Mouse (Mus musculus): ENCODE measurements at regions not wholly inside any gene's neighbourhood (a gene's known extent, or its start where the extent isn't known, plus 50 kb on each side); places are given as distances from the start of the nearest gene placed in this dataset.
A peak's percentile ranks its signal among the peaks of the same experiment; 100 is the strongest.
"Not testable (repeated sequence)": the region's sequence is repeated elsewhere in the genome, so short reads cannot be mapped to it uniquely, and the experiment has no call there.

DNA sequence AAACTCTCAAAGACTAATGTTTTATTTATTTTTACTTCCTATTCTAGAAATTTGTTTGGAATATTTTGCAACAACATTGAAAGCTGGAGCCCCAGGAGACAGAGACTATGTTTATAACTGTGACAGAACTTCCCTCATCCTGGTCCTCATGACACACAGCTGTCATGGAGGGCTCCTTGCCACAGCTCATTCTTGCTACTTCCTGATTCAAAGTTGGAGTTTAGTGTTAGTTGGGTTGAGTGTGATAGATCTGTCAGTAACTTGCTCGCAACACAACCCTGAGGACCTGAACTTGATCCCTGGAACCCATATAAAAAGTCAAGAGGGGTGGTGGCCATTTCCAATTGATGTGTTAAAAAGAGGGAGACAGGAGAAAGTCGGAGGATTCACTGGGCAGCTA lies 328.3 kb upstream of the Nox3 start:
- intact Hi-C loops (cut with DNase I), result no loop called here
- no peak for DNase-seq (ENCODE audit: low spot score in 2 of 2)

DNA sequence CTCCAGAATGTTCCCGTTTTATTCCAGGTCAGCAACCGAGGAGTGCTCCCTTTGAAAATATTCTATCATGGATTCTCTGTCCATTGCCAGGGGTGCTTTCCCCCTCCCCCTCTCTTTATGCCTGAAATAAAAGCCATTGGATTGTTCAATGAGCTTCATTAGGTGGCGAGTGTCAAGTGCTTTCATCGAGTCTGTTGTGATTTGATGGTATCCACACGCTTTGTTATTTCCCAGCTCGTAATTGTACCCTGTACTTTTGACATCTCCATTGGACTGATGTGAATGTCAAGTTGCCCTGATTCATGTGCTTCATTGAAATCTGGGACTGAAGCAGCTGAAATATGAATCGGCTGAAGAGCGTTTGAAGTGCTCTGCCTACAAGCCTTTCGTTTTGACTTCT lies 333.1 kb upstream of the Nox3 start:
- no peak for DNase-seq (ENCODE audit: low spot score in 2 of 2)
- intact Hi-C loops (cut with DNase I), result no loop called here

DNA sequence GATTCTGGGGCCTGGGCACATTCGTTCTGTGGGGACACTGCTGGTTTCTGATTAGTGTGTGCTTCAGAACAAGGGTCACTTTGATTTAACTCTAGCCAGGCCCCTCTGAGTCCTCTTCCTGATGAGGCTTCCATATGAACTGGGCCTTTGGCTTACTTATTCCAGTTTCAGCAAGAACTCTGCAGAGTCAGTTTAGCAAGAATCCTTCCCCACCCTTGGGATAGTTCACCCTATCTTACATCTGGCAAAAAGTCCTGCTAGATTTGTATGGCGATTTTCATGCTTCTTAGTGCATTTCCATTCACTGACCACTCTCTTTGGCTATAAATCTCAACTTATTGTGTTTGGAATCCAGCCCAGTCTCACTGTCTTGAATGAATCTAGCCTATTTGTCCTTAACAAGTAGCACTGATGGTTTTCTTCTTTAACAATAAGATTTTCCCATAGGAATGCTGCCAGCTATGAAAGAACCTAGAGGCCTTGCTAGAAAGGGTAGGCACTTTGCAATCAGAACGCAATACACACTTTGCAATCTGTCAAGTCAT lies 338.8 kb upstream of the Nox3 start:
- intact Hi-C loops (cut with DNase I), result no loop called here
- no peak for DNase-seq (ENCODE audit: low spot score in 2 of 2)

DNA sequence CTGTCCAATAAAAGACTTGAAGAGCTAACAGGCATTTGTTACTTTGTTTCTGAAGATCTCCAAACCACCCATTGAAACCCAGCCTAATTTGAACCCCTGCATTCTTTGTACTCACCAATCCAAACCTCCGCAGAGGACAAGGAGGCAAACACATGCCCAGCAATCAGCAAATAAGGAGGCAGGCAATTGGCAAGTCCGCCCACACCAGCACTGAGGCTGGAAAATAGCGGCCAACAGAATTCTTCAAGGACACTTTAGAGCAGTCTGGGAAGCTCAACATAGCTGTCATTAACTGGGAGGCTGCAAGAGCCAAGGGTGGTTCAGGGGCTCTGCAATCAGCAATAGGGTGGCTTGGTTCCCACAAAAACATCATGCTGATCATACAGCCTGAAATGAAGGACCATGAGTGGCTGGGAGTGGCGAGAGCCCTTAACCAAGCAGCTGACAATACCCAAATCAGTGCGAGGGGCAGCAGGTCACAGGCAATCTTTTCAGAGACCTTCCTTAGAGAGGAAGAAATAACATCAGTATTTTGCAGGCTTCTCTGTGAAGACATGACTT lies 344.1 kb upstream of the Nox3 start:
- DNase-seq (ENCODE audit: low spot score in 2 of 2), result peak in 1 of 2 experiments; percentile 4
- intact Hi-C loops (cut with DNase I), result no loop called here

DNA sequence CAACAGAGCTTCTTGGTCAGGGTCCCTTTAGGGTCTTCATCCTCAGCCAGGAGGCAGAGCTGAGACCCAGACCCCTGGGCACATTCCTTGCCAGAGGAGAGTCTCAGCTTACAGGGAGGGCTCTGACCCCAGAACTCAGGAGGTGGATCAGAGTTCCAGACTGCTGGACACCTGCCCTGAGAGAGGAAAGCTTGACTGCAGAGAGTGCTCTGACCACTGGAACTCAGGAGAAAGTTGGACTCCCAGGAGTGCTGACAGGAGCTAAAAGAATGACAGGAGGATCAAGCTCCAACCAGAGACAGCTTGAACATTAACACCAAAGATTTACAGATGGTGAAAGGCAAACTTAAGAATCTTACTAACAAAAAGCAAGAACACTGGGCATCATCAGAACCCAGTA lies 364.1 kb upstream of the Nox3 start:
- intact Hi-C loops (cut with DNase I), result not testable (repeated sequence)

DNA sequence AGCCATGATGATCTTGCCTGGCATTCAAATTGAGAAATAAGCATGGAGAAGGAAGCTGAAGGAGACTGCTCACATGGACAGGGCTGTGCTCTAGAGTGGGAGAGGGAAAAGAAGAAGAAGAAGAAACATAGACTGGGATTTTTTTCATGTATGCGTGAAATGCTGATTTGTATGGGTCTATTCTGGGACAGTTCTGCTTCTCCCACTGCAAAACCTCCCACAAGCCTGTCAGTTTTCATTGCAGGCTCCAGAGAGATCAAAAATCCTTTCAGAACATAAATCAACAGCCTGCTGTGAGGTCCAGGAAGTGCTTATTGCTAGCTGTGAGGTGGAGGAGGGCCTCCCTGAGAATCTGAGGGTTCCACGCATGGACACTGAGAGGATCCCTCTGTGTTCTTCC lies 377.3 kb upstream of the Nox3 start:
- intact Hi-C loops (cut with DNase I), result no loop called here
- DNase-seq (ENCODE audit: low spot score in 2 of 2), result peak; percentile 10 to 18

More for the DNA sequence above, 364.1 kb upstream of the Nox3 start:
- DNase-seq (ENCODE audit: low spot score in 2 of 2), result not testable (repeated sequence)

DNA sequence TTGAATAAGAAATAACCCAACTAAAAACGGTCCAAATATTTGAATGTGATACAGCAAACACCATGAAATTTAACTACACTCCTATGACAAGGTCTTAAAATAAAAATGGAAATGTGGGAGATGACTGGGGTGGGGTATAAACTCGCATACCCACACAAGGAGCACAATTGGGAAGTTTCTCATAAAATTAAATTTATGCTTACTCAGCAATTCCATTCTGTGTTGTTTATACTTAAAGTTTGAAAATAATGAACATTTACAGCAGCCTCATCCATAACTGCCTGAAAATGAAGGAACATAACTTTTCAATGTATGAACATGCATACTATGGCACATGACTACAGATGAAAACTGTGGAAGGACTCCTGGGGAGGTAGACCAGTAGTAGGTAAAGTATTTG lies 384.5 kb upstream of the Nox3 start:
- intact Hi-C loops (cut with DNase I), result no loop called here
- no peak for DNase-seq (ENCODE audit: low spot score in 2 of 2)

DNA sequence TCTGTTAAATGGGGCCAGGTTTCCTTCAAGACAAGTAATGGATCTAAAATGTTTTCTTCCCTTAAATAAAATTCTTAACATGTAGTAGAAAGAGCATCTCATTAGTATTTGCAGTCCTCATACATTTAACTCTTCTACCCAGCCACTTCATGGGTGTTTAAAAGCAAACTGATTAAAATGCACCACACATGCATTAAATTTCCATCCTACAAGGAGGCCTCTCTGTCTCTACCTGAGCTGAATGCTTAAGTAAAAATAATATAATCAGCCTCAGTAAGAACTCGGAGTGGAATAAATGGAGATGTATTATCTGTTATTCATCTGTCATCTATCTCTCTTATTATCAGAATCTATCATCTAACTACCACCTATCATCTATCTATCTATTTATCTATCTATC lies 398.6 kb upstream of the Nox3 start:
- no peak for DNase-seq (ENCODE audit: low spot score in 2 of 2)
- intact Hi-C loops (cut with DNase I), result no loop called here

DNA sequence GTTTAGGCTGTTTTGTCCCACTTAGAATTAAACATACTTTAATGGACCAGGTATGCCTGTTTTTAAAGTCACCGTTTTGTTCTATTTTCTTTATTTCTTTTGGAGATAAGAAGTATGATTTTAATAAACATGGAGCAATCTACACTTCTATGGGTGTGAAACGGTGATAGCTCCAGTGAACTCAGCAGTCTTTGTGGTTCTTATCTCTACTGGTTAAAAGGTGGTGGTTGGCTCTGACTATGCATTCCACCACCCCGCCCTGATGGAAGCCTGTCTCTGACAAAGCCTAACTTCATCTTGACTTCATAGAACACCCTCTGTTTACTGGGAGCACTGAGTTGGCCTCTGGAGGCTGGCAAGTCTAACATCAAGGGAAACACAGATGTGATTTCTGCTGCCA lies 407.3 kb upstream of the Nox3 start:
- intact Hi-C loops (cut with DNase I), result no loop called here

DNA sequence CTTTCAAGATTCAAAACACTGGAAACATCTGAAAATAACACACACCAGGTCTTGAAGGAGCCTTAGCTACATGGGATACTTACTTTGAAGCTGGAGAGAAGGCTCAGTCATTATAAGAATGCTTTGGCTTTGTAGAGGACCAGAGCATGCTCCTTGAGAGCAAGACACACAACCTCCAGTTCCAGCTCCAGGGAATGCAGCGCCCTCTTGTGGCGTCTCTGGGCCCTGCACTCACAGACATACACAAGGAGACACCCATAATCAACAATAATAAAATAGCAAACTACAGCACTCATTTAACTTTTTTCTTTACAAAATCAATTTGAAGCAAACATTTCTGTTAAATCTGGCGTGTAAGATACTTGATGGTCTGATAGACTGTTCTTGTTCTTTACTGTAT lies 413.2 kb upstream of the Nox3 start:
- intact Hi-C loops (cut with DNase I), result no loop called here
- DNase-seq (ENCODE audit: low spot score in 2 of 2), result peak in 1 of 2 experiments; percentile 8

More for the DNA sequence above, 407.3 kb upstream of the Nox3 start:
- no peak for DNase-seq (ENCODE audit: low spot score in 2 of 2)

DNA sequence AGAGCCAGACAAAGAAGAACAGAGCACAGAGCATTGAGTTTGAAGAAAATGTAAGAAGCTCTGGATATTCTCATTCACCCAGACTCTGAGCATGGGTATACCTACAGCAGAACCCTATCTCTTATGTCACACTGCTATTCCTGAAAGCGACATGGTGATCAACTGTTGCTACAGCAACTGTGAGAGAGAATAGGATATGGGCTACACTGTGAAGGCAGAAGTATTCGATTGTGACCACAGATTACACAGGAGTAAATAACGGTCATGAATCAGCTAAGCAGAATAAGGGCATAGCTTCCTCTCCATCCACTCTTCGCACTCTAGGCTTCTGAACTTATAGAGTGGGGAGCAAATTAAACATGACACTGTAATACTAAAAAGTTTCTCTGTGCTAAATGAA lies 417.0 kb upstream of the Nox3 start:
- DNase-seq (ENCODE audit: low spot score in 2 of 2), result no peak
- intact Hi-C loops (cut with DNase I), result no loop called here

DNA sequence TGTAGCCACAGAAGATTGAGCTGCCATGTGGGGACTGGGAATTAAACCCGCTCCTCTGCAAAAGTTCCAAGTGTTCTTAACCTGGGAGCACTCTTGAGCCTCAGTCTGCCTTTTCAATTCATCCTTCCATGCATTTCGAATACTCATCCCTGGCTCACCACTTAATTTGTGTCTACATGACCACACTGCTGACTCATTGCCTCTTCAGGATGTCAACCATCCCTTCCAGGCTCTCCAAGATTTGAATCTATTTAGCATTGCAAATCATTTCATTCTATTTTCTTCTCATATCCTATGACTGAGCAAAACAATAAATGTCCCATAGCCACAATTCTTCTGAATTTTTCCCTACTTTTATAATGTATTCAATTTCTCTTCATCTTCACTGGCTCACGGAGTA lies 420.4 kb upstream of the Nox3 start:
- DNase-seq (ENCODE audit: low spot score in 2 of 2), result no peak
- intact Hi-C loops (cut with DNase I), result no loop called here

DNA sequence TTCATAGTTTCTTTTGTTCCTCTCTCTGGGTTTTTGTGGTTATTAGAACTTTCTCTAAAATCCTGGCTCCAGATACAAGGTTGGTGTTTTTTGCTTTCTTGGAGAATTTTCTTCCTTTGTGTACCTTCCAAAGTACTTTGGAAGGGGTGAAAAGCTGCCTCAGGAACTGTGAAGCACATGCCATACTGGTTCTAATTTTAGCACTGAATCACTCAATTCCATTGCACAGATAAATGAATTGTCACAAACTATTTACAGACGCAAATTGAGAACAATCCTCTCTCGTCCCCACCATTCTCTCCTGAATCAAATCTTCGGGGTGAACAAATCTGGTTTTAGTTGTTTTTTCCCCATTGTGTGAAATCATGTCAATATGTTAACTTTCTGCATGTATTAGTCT lies 437.6 kb upstream of the Nox3 start:
- intact Hi-C loops (cut with DNase I), result no loop called here
- no peak for DNase-seq (ENCODE audit: low spot score in 2 of 2)

DNA sequence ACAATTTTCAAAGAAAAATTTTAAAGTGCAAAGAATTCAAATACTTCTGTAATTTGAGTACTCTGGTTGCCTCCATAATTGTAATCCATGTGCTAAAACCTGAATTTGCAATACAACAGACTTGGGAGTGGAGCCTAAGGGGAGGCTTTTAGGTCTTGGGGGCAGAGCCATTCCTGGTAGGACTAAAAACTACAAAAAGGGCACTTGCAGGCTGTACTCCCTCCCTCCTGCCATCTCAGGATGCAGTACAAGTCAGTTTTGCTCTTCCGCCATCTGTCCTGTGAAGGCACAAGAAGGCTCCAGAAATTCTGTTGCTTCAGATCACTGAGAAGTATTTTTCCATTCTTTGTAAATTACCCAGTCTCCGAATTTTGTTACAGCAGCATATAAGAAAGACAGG lies 467.4 kb upstream of the Nox3 start:
- intact Hi-C loops (cut with DNase I), result no loop called here
- DNase-seq (ENCODE audit: low spot score in 2 of 2), result no peak

DNA sequence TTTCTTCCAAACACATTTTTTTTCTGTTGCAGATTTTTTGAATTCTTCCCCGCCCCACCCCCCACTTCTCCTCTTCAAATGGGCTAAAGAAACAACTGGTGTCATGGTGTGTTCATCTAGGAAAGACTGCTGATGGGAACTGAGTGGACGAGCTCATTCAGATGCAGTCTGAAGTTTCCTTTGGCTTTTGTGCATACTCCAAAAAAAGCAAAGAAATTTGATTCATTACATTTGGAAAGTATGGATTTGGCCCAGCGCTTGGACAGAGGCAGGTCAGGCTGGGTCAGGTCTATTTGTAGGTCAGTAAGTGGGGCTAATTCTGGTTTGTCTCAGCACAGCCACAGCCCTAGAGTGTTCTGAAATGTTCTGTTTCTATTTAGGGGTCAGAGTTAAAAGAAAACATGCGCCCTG lies 477.9 kb upstream of the Nox3 start:
- no peak for DNase-seq (ENCODE audit: low spot score in 2 of 2)
- intact Hi-C loops (cut with DNase I), result no loop called here

DNA sequence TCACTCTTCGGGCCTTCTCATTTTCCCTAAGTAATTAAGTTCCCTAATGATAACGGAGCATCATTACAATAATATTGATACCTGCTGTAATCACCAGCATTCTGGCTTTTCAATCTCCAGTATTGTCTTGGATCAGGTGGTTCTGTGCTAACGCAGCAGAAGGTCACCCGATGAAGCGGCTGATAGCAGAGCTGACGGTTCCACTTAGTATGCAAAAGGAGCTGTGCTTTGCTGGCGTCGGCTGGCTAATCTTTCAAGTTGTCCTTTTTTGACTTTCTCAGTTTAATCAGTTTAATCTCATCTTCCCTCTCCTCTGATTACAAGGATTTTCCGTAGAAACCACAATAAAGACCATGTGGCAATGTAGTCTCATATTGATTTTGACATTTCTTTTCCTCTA lies 478.9 kb upstream of the Nox3 start:
- intact Hi-C loops (cut with DNase I), result no loop called here
- no peak for DNase-seq (ENCODE audit: low spot score in 2 of 2)

DNA sequence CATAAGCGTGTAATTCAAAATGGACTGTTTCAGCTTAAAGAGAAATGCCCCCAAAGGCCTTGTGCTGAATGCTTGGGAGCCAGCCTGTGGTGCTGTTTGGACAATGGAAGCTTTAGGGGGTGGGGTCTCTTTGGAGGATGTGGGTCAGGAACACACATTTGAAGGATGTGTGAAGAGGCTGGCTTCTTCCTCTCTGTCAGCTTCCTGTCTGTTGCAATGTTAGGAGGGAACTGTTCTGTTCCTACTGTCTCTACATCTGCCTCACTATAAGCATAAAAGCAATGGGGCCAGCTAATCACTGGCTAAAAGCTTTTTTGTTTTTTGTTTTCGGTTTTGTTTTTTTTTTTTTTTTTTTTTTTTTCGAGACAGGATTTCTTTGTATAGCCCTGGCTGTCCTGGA lies 480.5 kb upstream of the Nox3 start:
- no peak for DNase-seq (ENCODE audit: low spot score in 2 of 2)
- intact Hi-C loops (cut with DNase I), result no loop called here

DNA sequence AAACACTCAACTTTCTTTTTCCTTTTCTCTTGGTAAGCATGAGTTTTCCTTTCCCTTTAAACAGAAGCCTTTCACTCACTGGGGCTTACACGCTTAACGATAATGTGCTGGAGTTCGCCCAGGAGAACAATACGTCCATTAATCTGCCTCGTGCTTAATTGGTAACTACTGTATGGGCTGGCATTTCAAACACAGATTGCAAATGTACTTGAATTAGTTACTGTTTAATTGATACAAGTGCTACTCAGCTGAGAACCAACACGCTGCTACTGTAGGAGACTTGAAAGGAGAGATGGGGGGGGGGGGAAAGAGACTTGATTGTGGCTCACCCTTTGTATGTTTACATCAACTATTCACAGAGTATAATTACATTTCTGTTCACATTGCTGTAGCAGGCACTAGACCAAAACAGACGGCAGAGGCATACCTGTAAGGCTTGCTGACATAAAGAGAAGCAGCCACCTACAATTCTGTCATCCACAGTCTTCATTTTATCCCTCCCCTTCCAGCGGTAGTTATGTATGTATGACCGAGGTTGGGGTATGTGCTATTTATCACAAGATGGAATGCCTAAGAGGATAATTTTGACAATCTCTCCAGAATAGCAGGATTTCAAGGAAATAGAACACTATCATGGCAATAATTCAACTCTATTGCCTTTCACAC lies 481.6 kb upstream of the Nox3 start:
- intact Hi-C loops (cut with DNase I), result no loop called here

DNA sequence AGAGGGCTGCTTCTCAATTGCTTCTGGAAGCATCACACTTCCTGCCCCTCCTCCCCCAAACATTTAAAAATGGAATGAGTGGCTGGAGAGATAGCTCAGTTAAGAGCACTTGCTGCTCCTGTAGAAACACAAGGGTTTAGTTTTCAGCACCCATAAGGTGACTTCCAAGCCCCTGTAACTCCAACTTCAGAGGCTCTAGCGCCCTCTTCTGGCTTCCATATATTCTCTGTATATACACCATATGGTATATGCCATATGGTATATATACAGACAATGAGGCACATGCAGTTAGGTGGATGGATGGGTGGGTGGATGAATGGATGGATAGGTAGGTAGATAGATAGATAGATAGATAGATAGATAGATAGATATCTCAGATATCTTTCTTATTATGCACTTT lies 483.2 kb upstream of the Nox3 start:
- DNase-seq (ENCODE audit: low spot score in 2 of 2), result no peak
- intact Hi-C loops (cut with DNase I), result no loop called here

More for the DNA sequence above, 481.6 kb upstream of the Nox3 start:
- DNase-seq (ENCODE audit: low spot score in 2 of 2), result no peak

DNA sequence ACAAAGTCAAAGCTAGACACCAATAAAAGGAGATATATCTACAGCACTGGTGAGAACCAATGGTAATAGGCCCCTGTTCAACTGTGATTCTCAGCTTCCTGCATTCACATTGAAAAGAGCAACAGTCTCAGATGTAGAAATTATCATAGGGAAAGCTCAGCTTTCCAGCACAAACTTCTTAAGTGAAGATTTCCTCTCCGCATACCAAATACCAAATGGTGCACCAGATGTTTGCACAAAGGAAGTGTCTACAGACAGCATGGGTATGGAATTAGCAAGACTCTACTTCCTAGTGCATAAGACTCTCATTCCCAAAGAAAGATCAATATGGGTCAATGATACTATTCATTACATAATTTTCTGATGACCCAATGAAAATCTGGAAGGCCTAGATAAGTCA lies 486.0 kb upstream of the Nox3 start:
- intact Hi-C loops (cut with DNase I), result no loop called here
- no peak for DNase-seq (ENCODE audit: low spot score in 2 of 2)

DNA sequence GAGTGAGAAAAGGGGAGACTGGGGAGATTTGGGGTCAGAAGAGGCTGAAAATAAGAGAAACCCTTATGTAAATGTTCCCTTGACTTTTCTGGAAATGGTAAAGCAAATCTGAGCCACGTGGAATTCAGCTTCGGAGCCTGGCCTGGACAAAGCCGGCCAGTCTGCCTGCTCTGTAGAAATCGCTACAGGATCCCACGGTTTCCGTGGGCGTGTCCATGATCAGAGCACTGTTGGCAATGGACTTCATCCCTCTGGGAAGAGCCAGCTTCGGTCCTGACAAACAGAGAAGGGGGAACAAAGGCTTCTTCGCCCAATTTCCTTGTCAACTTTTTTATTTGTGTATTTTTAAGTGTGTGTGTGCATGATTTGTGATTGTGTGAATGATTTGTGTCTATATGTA lies 490.7 kb upstream of the Nox3 start:
- intact Hi-C loops (cut with DNase I), result no loop called here
- DNase-seq (ENCODE audit: low spot score in 2 of 2), result no peak

DNA sequence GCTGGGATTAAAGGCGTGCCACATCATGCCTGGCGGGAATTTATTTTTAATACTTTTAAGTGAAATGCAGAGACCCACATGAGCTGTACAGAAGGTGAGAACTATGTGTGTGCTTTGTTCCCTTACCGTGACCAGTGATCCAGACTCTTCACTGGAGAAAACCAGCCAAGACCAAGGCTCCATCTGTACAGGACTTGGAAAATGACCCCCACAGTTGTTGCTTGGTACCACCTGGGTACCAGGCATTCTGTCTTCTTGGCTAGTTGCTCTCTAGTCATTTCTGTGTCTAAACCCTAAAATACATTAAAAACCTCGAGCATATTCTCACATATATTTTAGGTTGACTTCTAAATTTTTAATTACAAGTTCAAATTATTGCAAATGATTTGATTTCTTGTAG lies 491.5 kb upstream of the Nox3 start:
- intact Hi-C loops (cut with DNase I), result no loop called here
- DNase-seq (ENCODE audit: low spot score in 2 of 2), result no peak
